Mouse (Mus musculus) kidney, embryonic 15.5 days (tissue): Measurements from ENCODE around the gene Mx1. TPM values are rescaled to one million over a fixed set of nuclear protein-coding genes. Genes with fewer than 3 reads are reported as not detected.

Experiments used
- ATAC-seq: fragments of 200-750 bp; cut with Nextera tagmentation; replicated peaks from 2 replicates; pipeline ENCODE4 v1.8.0; 2017; ENCODE audit warnings: moderate TSS enrichment; ENCODE audit not compliant: low FRiP score
- H3K27ac ChIP-seq: fragments of 300-500 bp; sonication (generic); 2 replicates; pipeline ENCODE4 v1.5.1; 2015; ENCODE audit warnings: mild to moderate bottlenecking, inconsistent platforms
- H3K27me3 ChIP-seq: fragments of 300-500 bp; sonication (generic); 2 replicates; pipeline ENCODE4 v1.6.1; 2015; ENCODE audit warnings: inconsistent platforms
- H3K36me3 ChIP-seq: fragments of 300-500 bp; sonication (generic); 2 replicates; pipeline ENCODE4 v1.6.1; 2015; ENCODE audit warnings: inconsistent platforms
- H3K4me1 ChIP-seq: fragments of 300-500 bp; sonication (generic); 2 replicates; pipeline ENCODE4 v1.6.1; 2015; ENCODE audit warnings: inconsistent platforms
- H3K4me2 ChIP-seq: fragments of 300-500 bp; sonication (generic); 2 replicates; pipeline ENCODE4 v1.6.1; 2015; ENCODE audit warnings: moderate library complexity, mild to moderate bottlenecking, inconsistent platforms
- H3K4me3 ChIP-seq: fragments of 300-500 bp; sonication (generic); replicated peaks from 2 replicates; pipeline ENCODE4 v1.5.1; 2015; ENCODE audit warnings: mild to moderate bottlenecking, inconsistent platforms
- H3K9ac ChIP-seq: fragments of 300-500 bp; sonication (generic); 2 replicates; pipeline ENCODE4 v1.6.1; 2015; ENCODE audit warnings: mild to moderate bottlenecking, inconsistent platforms
- H3K9me3 ChIP-seq: fragments of 300-500 bp; sonication (generic); replicated peaks from 2 replicates; pipeline ENCODE4 v1.6.1; 2016; ENCODE audit warnings: inconsistent platforms
- WGBS: fragments of 180-500 bp; shearing (Covaris S2); methylation state at CpG from one replicate; pipeline ENCODE4 v1.1.7; 2015; ENCODE audit warnings: mixed read lengths; 5-methylcytosine and 5-hydroxymethylcytosine counted together
- polyA plus RNA-seq: library from polyadenylated mRNA; unstranded; fragments of >200 nt; fragmentation: Nextera tagmentation; extraction: Ambion mirVana; gene quantifications from 2 replicates; pipeline ENCODE4 v1.2.1, GENCODE M21; 2015

Mx1 gene
- polyA plus RNA-seq, 1 experiment from 2014 or later, result 0.43 TPM

GRCm38 (mm10) chr16:97438191-97438590 lies 24.5 kb downstream of the Mx1 start:
- 80% methylated on average over 3 of the region's 3 CpGs for WGBS
- H3K27me3 ChIP-seq, result no peaks in the 10 kb centered on the region
- H3K9ac ChIP-seq, result no peak overlapping the region
- no peaks in the 10 kb centered on the region for H3K9me3 ChIP-seq
- no peak overlapping the region for H3K4me2 ChIP-seq
- no peak overlapping the region for H3K4me3 ChIP-seq
- no peaks in the 10 kb centered on the region for H3K4me1 ChIP-seq
- no peak for ATAC-seq
- no peaks in the 10 kb centered on the region for H3K36me3 ChIP-seq
- no peak overlapping the region for H3K27ac ChIP-seq

- Histone ChIP-seq H3K9me3 (no peaks in the 10 kb centered on the region), H3K4me2 (no peak overlapping the region), H3K4me3 (no peak overlapping the region), H3K27me3 (no peaks in the 10 kb centered on the region), H3K9ac (no peak overlapping the region), H3K36me3 (no peaks in the 10 kb centered on the region), H3K4me1 (no peaks in the 10 kb centered on the region), H3K27ac (no peak overlapping the region)
- WGBS, result 24% methylated on average over 1 of the region's 1 CpGs
- ATAC-seq, result no peak
Measured at GRCm38 (mm10) chr16:97437448-97438056, 25.2 kb downstream of the Mx1 start.

- Histone ChIP-seq H3K9ac (no peak overlapping the region), H3K4me2 (no peak overlapping the region), H3K4me3 (no peak overlapping the region), H3K36me3 (no peaks in the 10 kb centered on the region), H3K4me1 (no peaks in the 10 kb centered on the region), H3K27ac (no peak overlapping the region), H3K9me3 (no peaks in the 10 kb centered on the region), H3K27me3 (no peaks in the 10 kb centered on the region)
- ATAC-seq, result no peak
- 67% methylated on average over 2 of the region's 2 CpGs for WGBS
Measured at GRCm38 (mm10) chr16:97434206-97434605, 28.5 kb downstream of the Mx1 start.

GRCm38 (mm10) chr16:97431328-97431727 lies 31.4 kb downstream of the Mx1 start:
- Histone ChIP-seq H3K9ac (no peak overlapping the region), H3K4me2 (no peak overlapping the region), H3K27ac (no peak overlapping the region), H3K4me1 (no peaks in the 10 kb centered on the region), H3K36me3 (no peaks in the 10 kb centered on the region), H3K27me3 (no peaks in the 10 kb centered on the region), H3K4me3 (no peak overlapping the region), H3K9me3 (no peaks in the 10 kb centered on the region)
- WGBS, result 77% methylated on average over 4 of the region's 4 CpGs
- ATAC-seq, result no peak

GRCm38 (mm10) chr16:97430091-97430490 lies 32.6 kb downstream of the Mx1 start:
- WGBS, result 95% methylated on average over 4 of the region's 4 CpGs
- no peaks in the 10 kb centered on the region for H3K36me3 ChIP-seq
- H3K27ac ChIP-seq, result no peak overlapping the region
- no peaks in the 10 kb centered on the region for H3K4me1 ChIP-seq
- ATAC-seq, result no peak
- no peaks in the 10 kb centered on the region for H3K27me3 ChIP-seq
- no peak overlapping the region for H3K4me2 ChIP-seq
- H3K9me3 ChIP-seq, result no peaks in the 10 kb centered on the region
- no peak overlapping the region for H3K4me3 ChIP-seq
- H3K9ac ChIP-seq, result no peak overlapping the region

- Histone ChIP-seq H3K27me3 (no peaks in the 10 kb centered on the region), H3K9ac (no peak overlapping the region), H3K4me2 (no peak overlapping the region), H3K36me3 (no peaks in the 10 kb centered on the region), H3K4me1 (no peaks in the 10 kb centered on the region), H3K9me3 (no peaks in the 10 kb centered on the region), H3K4me3 (no peak overlapping the region), H3K27ac (no peak overlapping the region)
- WGBS, result 86% methylated on average over 3 of the region's 3 CpGs
- no peak for ATAC-seq
Measured at GRCm38 (mm10) chr16:97428026-97428425, 34.7 kb downstream of the Mx1 start.

- ATAC-seq, result no peak
- 79% methylated on average over 1 of the region's 1 CpGs for WGBS
- Histone ChIP-seq H3K4me1 (no peaks in the 10 kb centered on the region), H3K27me3 (no peaks in the 10 kb centered on the region), H3K9me3 (no peaks in the 10 kb centered on the region), H3K9ac (no peak overlapping the region), H3K4me3 (no peak overlapping the region), H3K4me2 (no peak overlapping the region), H3K27ac (no peak overlapping the region), H3K36me3 (no peaks in the 10 kb centered on the region)
Measured at GRCm38 (mm10) chr16:97423627-97424026, 39.1 kb downstream of the Mx1 start.

GRCm38 (mm10) chr16:97421671-97422070 lies 41.0 kb downstream of the Mx1 start:
- no peak for ATAC-seq
- H3K4me1 ChIP-seq, result no peaks in the 10 kb centered on the region
- H3K36me3 ChIP-seq, result no peaks in the 10 kb centered on the region
- no peak overlapping the region for H3K27ac ChIP-seq
- H3K4me2 ChIP-seq, result no peak overlapping the region
- H3K9me3 ChIP-seq, result no peaks in the 10 kb centered on the region
- H3K4me3 ChIP-seq, result no peak overlapping the region
- H3K9ac ChIP-seq, result no peak overlapping the region
- WGBS, result 75% methylated on average over 6 of the region's 6 CpGs
- H3K27me3 ChIP-seq, result no peaks in the 10 kb centered on the region

GRCm38 (mm10) chr16:97418749-97419453 lies 43.8 kb downstream of the Mx1 start:
- H3K27ac ChIP-seq, result no peak overlapping the region
- ATAC-seq, result no peak
- no peak overlapping the region for H3K4me3 ChIP-seq
- H3K9me3 ChIP-seq, result no peaks in the 10 kb centered on the region
- H3K9ac ChIP-seq, result no peak overlapping the region
- no peaks in the 10 kb centered on the region for H3K36me3 ChIP-seq
- no peaks in the 10 kb centered on the region for H3K4me1 ChIP-seq
- H3K4me2 ChIP-seq, result no peak overlapping the region
- WGBS, result 91% methylated on average over 6 of the region's 6 CpGs
- no peaks in the 10 kb centered on the region for H3K27me3 ChIP-seq

GRCm38 (mm10) chr16:97417896-97418542 lies 44.7 kb downstream of the Mx1 start:
- Histone ChIP-seq H3K36me3 (no peaks in the 10 kb centered on the region), H3K27me3 (no peaks in the 10 kb centered on the region), H3K9me3 (no peaks in the 10 kb centered on the region), H3K4me2 (no peak overlapping the region), H3K4me1 (no peaks in the 10 kb centered on the region), H3K27ac (no peak overlapping the region), H3K9ac (no peak overlapping the region), H3K4me3 (no peak overlapping the region)
- peak; percentile 92 for ATAC-seq
- WGBS, result 8% methylated on average over 4 of the region's 4 CpGs

GRCm38 (mm10) chr16:97405476-97406012 lies 57.2 kb downstream of the Mx1 start:
- no peak overlapping the region for H3K4me3 ChIP-seq
- ATAC-seq, result no peak
- 95% methylated on average over 5 of the region's 5 CpGs for WGBS

GRCm38 (mm10) chr16:97402213-97402785 lies 60.4 kb downstream of the Mx1 start:
- H3K9me3 ChIP-seq, result no peaks in the 10 kb centered on the region
- 77% methylated on average over 4 of the region's 4 CpGs for WGBS
- H3K27me3 ChIP-seq, result no peaks in the 10 kb centered on the region
- H3K4me1 ChIP-seq, result no peaks in the 10 kb centered on the region
- H3K9ac ChIP-seq, result no peak overlapping the region
- no peak for ATAC-seq
- no peaks in the 10 kb centered on the region for H3K36me3 ChIP-seq
- H3K27ac ChIP-seq, result no peak overlapping the region
- H3K4me3 ChIP-seq, result no peak overlapping the region
- H3K4me2 ChIP-seq, result no peak overlapping the region

More at GRCm38 (mm10) chr16:97405476-97406012, 57.2 kb downstream of the Mx1 start:
- Histone ChIP-seq H3K4me2 (no peak overlapping the region), H3K36me3 (no peaks in the 10 kb centered on the region), H3K4me1 (no peaks in the 10 kb centered on the region), H3K9me3 (no peaks in the 10 kb centered on the region), H3K27ac (no peak overlapping the region), H3K9ac (no peak overlapping the region), H3K27me3 (no peaks in the 10 kb centered on the region)
